Mouse (Mus musculus) neutrophil, adult 59 days (primary cell): ENCODE results near the gene Bglap2. TPM values are rescaled to one million over a fixed set of nuclear protein-coding genes. Genes with fewer than 3 reads are reported as not detected.

ENCODE experiments used
- total RNA-seq, 2 experiments: library from RNA; stranded (reverse); gene quantifications; 1 replicate in 1 of 2; 2 replicates in 1 of 2; pipeline ENCODE4 v1.2.4; 2023

Gene Bglap2
- 10 to 100 TPM in 1 of 2 experiments, 1 to 10 TPM in 1; 3.7 to 11.5 TPM for total RNA-seq

DNA sequence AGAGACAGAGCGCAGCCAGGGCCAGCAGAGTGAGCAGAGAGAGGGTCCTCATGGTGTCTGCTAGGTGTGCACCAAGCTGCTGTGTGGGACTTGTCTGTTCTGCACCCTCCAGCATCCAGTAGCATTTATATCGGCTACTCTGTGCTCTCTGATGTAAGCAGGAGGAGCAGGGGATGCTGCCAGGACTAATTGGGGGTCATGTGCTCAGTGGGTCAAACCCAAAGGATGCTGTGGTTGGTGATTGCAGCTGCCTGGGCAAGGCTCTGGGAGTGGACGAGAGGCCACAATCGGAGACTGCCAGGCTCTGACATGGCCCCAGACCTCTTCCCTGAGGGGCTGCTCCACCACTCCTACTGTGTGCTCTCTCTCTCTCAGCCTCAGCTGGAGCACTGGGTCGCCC lies at the start of gene Bglap2:
Gene Bglap2, minus strand, starts transcription at position 101 of the 400 bp plus-strand sequence.

GRCm38 (mm10) chr3:88424605-88425329 lies 46.3 kb upstream of the Bglap2 start, which contains the start of gene Slc25a44:
Gene Slc25a44 (minus strand): TSS chr3:88425139.

DNA sequence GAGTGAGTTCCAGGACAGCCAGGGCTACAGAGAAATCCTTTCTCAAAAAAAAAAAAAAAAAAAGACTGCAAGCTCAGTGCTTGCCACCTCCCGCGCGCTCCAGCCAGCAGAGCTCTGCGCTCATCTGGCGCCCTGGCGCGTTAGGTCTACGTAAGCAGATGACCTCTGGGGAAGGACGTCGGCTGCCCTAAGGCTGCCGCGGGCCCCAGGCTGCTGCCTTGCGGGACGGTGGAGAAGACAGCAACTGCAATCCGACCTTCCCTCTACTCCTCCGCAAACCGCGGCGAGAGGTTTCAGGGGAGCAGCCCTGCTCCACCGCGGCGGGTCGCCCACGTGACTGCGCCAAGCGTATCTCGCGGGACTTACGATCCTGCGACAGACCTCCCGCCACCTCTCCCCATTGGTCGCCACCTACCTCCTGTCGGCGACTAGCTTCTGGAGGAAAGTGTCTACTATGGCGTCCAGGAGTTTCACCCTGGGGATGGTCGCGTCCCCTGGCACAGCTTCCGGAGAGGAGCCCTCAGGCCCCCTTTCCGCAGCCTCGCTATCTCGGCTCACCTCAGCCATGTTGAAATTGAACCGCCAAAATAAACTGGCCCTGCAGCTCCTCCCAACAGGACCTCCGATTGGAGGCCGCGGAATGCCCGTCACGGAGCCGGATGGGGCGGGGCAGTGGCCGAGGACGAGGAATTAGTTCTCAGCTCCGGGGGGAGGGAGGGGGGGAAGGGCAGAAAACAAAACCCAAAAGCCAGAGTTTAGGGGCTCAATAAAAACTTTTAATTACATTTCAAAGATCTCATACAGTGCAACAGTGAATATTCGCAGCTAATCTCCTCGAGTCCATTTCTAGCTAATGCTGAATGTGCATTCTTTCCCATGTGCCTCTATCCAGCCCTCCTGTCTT lies 31.5 kb upstream of the Bglap2 start, which contains the start of gene Pmf1:
Gene Pmf1, minus strand, starts transcription at position 591 of the 904 bp plus-strand sequence.

DNA sequence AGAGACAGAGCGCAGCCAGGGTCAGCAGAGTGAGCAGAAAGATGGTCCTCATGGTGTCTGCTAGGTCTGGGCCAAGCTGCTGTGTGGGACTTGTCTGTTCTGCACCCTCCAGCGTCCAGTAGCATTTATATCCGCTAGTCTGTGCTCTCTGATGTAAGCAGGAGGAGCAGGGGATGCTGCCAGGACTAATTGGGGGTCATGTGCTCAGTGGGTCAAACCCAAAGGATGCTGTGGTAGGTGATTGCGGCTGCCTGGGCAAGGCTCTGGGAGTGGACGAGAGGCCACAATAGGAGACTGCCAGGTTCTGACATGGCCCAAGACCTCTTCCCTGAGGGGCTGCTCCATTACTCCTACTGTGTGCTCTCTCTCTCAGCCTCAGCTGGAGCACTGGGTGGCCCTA lies 5.9 kb upstream of the Bglap2 start, which contains the start of gene Bglap:
Gene Bglap, minus strand, starts transcription at position 101 of the 400 bp plus-strand sequence.

GRCm38 (mm10) chr3:88372643-88373042 lies 5.9 kb downstream of the Bglap2 start, which contains the start of gene Bglap3:
Gene Bglap3 (minus strand): TSS chr3:88372743.

DNA sequence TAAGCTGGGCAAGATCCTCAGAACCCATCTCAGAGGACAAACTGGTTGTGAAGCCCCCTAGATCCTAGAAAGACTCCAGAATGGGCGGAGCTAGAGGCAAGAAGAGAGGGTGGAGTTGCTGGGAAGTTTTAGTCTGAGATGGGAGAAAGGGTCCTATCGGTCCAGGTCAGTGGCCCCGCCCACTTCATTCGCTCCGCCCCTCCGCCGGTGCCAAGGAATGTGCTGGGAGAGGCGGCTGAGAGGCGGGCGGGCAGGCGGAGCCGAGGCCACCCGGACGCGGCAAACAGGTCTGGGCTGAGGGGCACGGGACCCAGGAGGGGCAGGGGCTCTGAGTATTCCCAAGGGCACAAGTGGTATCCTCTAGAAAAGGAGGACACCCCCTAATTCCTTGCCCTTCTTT lies 14.2 kb downstream of the Bglap2 start, which contains the start of gene Paqr6:
Gene Paqr6, plus strand, starts transcription at position 248 of the 400 bp plus-strand sequence.

DNA sequence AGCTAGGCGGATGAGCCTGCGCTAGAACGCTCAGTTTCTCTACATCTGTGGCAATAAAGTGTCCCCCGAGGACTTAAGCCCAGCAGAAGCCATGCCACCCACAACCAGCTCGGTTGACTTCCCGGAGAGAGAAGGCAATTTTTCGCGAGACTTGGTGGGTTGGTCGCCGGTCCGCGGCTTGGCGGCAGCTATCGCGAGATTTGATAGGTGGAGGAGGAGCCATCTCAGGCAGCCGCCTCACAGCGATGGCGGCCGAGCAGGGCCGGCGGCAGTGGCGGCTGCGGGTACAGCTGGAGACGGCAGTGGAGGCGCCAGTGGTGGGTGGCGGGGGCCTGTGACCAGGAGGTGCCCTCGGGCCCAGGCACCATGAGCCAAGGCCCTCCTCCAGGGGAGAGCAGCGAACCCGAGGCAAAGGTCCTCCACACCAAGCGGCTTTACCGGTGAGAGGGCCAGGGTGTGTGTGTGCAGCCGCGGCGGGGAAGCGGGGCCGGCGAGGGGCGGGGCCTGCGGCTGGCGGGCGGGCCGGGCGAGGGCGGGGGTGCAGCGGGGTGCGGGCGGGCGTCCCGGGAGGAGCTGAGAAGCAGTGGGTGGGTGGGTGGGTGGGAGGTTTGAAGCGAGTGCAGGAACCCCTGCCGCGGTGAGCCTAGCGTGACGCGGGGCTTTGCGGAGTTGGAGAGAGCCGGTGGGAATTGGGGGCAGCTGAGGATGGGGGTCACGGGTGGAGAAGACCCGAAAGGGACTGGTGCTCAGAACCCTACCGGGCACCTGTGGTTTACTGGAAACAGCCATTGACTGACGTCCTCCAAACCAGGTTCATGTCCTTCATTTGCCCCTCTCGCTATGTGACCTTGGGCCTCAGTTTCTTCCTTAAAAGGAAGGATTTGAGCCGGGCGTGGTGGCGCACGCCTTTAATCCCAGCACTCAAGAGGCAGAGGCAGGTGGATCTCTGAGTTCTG lies 42.2 kb downstream of the Bglap2 start, which contains the start of the genes Tmem79 and Smg5:
Gene Tmem79, minus strand, starts transcription at position 91 of the 956 bp plus-strand sequence.
Gene Smg5, plus strand, starts transcription at position 203 of the 956 bp plus-strand sequence.

Other genes starting within 250 kb of the Bglap2 start
- 100 to 1,000 TPM in 1 of 2 experiments, 10 to 100 TPM in 1; 73.1 to 107 TPM for gene Mef2d, start 236.3 kb downstream of the Bglap2 start, total RNA-seq
- not detected for gene Rhbg, start 124.0 kb downstream of the Bglap2 start, total RNA-seq
- not detected for gene Gm38392, start 91.5 kb downstream of the Bglap2 start, total RNA-seq
- 1 to 10 TPM; 1.4 to 2.1 TPM for gene Tsacc, start 81.7 kb downstream of the Bglap2 start, total RNA-seq
- gene Cct3, start 81.6 kb downstream of the Bglap2 start, total RNA-seq = 10 to 100 TPM; 57.5 to 65.8 TPM
- gene Glmp, start 53.7 kb downstream of the Bglap2 start, total RNA-seq = 100 to 1,000 TPM; 128 to 130 TPM
- gene Tmem79, start 42.6 kb downstream of the Bglap2 start, total RNA-seq = under 1 TPM; 0.71 to 0.79 TPM
- gene Smg5, start 42.4 kb downstream of the Bglap2 start, total RNA-seq = 10 to 100 TPM; 42.3 to 42.6 TPM
- not detected for gene Paqr6, start 14.1 kb downstream of the Bglap2 start, total RNA-seq
- 1 to 10 TPM; 1.5 to 5.5 TPM for gene Bglap3, start 6.0 kb downstream of the Bglap2 start, total RNA-seq
- 10 to 100 TPM; 16.8 to 30.3 TPM for gene Bglap, start 5.8 kb upstream of the Bglap2 start, total RNA-seq
- gene Pmf1, start 31.6 kb upstream of the Bglap2 start, total RNA-seq = 10 to 100 TPM; 61.1 to 63.9 TPM
- 10 to 100 TPM; 22.4 to 22.5 TPM for gene Slc25a44, start 46.4 kb upstream of the Bglap2 start, total RNA-seq
- gene Sema4a, start 82.5 kb upstream of the Bglap2 start, total RNA-seq = 100 to 1,000 TPM; 326 to 366 TPM
- gene Lmna, start 131.3 kb upstream of the Bglap2 start, total RNA-seq = 10 to 100 TPM; 10.1 to 20.2 TPM
- under 1 TPM; 0.11 to 0.13 TPM for gene Mex3a, start 153.7 kb upstream of the Bglap2 start, total RNA-seq
- not detected for gene Rab25, start 169.6 kb upstream of the Bglap2 start, total RNA-seq
- 10 to 100 TPM; 76.5 to 78.5 TPM for gene Lamtor2, start 174.4 kb upstream of the Bglap2 start, total RNA-seq
- 10 to 100 TPM; 17.7 to 20.7 TPM for gene Ubqln4, start 175.1 kb upstream of the Bglap2 start, total RNA-seq
- gene Ssr2, start 197.2 kb upstream of the Bglap2 start, total RNA-seq = 10 to 100 TPM; 75.0 to 88.1 TPM
- gene Arhgef2, start 227.3 kb upstream of the Bglap2 start, total RNA-seq = 100 to 1,000 TPM; 210 to 213 TPM